Comparison of ENCODE assay signal across 8 mouse cellular contexts in genomic region chr14:25549871-25550840, GRCm38 (mm10).
DNase-seq lines count a peak whose midpoint lies in the region; ATAC-seq and TF ChIP-seq lines count a peak whose summit lies in the region.

No protein-coding gene starts in this region.

- H3K4me1 ChIP-seq in neural tube, embryonic 15.5 days = peaks cover 86% of the 10 kb centered on the region
- H3K4me1 ChIP-seq in intestine, postnatal 0 days (replicated peaks; ENCODE audit: control insufficient read depth, insufficient read depth, low read length) = no peaks in the 10 kb centered on the region

- peak overlapping the region; percentile 81 for H3K27ac ChIP-seq in neural tube, embryonic 15.5 days (replicated peaks)
- H3K27ac ChIP-seq in intestine, postnatal 0 days (ENCODE audit: low read depth, low read length) = no peak overlapping the region

- peaks cover 4% of the 10 kb centered on the region; the same call in 1 of the 2 replicates for H3K36me3 ChIP-seq in neural tube, embryonic 15.5 days
- peaks cover 38% of the 10 kb centered on the region for H3K36me3 ChIP-seq in intestine, postnatal 0 days (ENCODE audit: control insufficient read depth, insufficient read depth)

- H3K9me3 ChIP-seq in neural tube, embryonic 15.5 days (replicated peaks) = no peaks in the 10 kb centered on the region
- no peaks in the 10 kb centered on the region for H3K9me3 ChIP-seq in intestine, postnatal 0 days (ENCODE audit: control insufficient read depth)

- intact Hi-C loops in left cerebral cortex, postnatal 25 days (cut with DNase I) = no loop called here

- WGBS in neural tube, embryonic 15.5 days = 9% methylated on average over 10 of the region's 10 CpGs
- WGBS in intestine, postnatal 0 days = 70% methylated on average over 10 of the region's 10 CpGs

- ATAC-seq in neural tube, embryonic 15.5 days (ENCODE audit: low FRiP score) = peak; percentile 57; the same call in 1 of the 2 replicates
- no peak for ATAC-seq in intestine, postnatal 0 days

- no peak for TF ChIP-seq CTCF in intestine, postnatal 0 days (IDR thresholded peaks at IDR 0.05; ENCODE audit: low read depth)

- H3K9ac ChIP-seq in neural tube, embryonic 15.5 days (replicated peaks) = no peak overlapping the region
- no peak overlapping the region for H3K9ac ChIP-seq in intestine, postnatal 0 days (ENCODE audit: low read depth, low read length)

- H3K4me2 ChIP-seq in neural tube, embryonic 15.5 days = no peak overlapping the region; the same call in 1 of the 2 replicates
- H3K4me2 ChIP-seq in intestine, postnatal 0 days (replicated peaks; ENCODE audit: low read depth) = no peak overlapping the region

- no peaks in the 10 kb centered on the region for H3K27me3 ChIP-seq in neural tube, embryonic 15.5 days (replicated peaks)
- H3K27me3 ChIP-seq in intestine, postnatal 0 days (replicated peaks; ENCODE audit: control insufficient read depth, insufficient read depth, low read length) = no peaks in the 10 kb centered on the region

- peak; percentile 61 for DNase-seq in Muller cell, postnatal 12 days (ENCODE audit: inconsistent ontology term)
- DNase-seq in cerebellum, postnatal 14 days = peak; percentile 80 to 87
- DNase-seq in frontal cortex, postnatal 10 days (ENCODE audit: low spot score in 2 of 2) = peak; percentile 65 to 80
- peak; percentile 61 to 66 for DNase-seq in left cerebral cortex, postnatal 25 days (ENCODE audit: low spot score in 2 of 2)
- DNase-seq in heart, adult 8-10 months (ENCODE audit: low spot score) = no peak
- no peak for DNase-seq in spleen, adult 12 weeks (ENCODE audit: low spot score)

- no peak overlapping the region for H3K4me3 ChIP-seq in neural tube, embryonic 15.5 days (replicated peaks)
- H3K4me3 ChIP-seq in intestine, postnatal 0 days (ENCODE audit: low read depth, low read length) = no peak overlapping the region

Comparison
In these comparisons a context has a peak if more than half of its experiments do, and no peak if none do; other contexts are left out.
1. DNase-seq: peak in Muller cell, postnatal 12 days (single experiment), cerebellum, postnatal 14 days (2 of 2), frontal cortex, postnatal 10 days (2 of 2) and left cerebral cortex, postnatal 25 days (2 of 2); none in heart, adult 8-10 months (single experiment) and spleen, adult 12 weeks (single experiment).